Mouse (Mus musculus) cortical plate, adult 2 months (tissue): ENCODE measurements at regions not wholly inside any gene's neighbourhood (a gene's known extent, or its start where the extent isn't known, plus 50 kb on each side); places are given as distances from the start of the nearest gene placed in this dataset.

Experiments used
- CTCF ChIP-seq: fragments of 200-500 bp; IDR thresholded peaks from 2 replicates; pipeline ENCODE4 v1.5.1; 2011; ENCODE audit warnings: mild to moderate bottlenecking, control low read depth, low read length; ENCODE audit not compliant: insufficient read depth; ENCODE audit errors: extremely low read depth
- POLR2A ChIP-seq: fragments of 200-500 bp; IDR thresholded peaks from 2 replicates; pipeline ENCODE4 v1.6.1; 2011; ENCODE audit warnings: mild to moderate bottlenecking, low read length, control low read depth; ENCODE audit not compliant: insufficient read depth; ENCODE audit errors: extremely low read depth

- TF ChIP-seq CTCF (no peak), POLR2A (no peak)
These were observed 240.9 kb downstream of the Arl4a start for GRCm38 (mm10) chr12:39796939-39797338.
